Mouse (Mus musculus) liver, postnatal 0 days (tissue): Measurements from ENCODE around the gene Disp1. TPM values are rescaled to one million over a fixed set of nuclear protein-coding genes. Genes with fewer than 3 reads are reported as not detected.

ENCODE experiments used
- ATAC-seq: fragments of 200-750 bp; cut with Nextera tagmentation; 2 replicates; pipeline ENCODE4 v1.8.0; 2017; ENCODE audit warnings: mild to moderate bottlenecking, moderate library complexity
- DNase-seq: peaks from one replicate; pipeline ENCODE4 v3.0.0-alpha.2; 2016
- H3K27ac ChIP-seq: fragments of 300-500 bp; sonication (generic); 2 replicates; pipeline ENCODE4 v1.5.1; 2014; ENCODE audit warnings: antibody characterized with exemption, moderate library complexity, mild to moderate bottlenecking, low read depth
- H3K27me3 ChIP-seq: fragments of 300-500 bp; sonication (generic); 2 replicates; pipeline ENCODE4 v1.6.1; 2014; ENCODE audit warnings: low read length, control low read depth, mixed read lengths; ENCODE audit not compliant: insufficient read depth
- H3K36me3 ChIP-seq: fragments of 300-500 bp; sonication (generic); replicated peaks from 2 replicates; pipeline ENCODE4 v1.6.1; 2014; ENCODE audit warnings: mild to moderate bottlenecking, control low read depth, low read length, moderate library complexity, mixed read lengths; ENCODE audit not compliant: insufficient read depth
- H3K4me1 ChIP-seq: fragments of 300-500 bp; sonication (generic); 2 replicates; pipeline ENCODE4 v1.6.1; 2014; ENCODE audit warnings: antibody characterized with exemption, mild to moderate bottlenecking, control low read depth; ENCODE audit not compliant: insufficient read depth
- H3K4me2 ChIP-seq: fragments of 300-500 bp; sonication (generic); 2 replicates; pipeline ENCODE4 v1.6.1; 2014; ENCODE audit warnings: low read depth, mild to moderate bottlenecking, low read length, moderate library complexity, mixed read lengths
- H3K4me3 ChIP-seq: fragments of 300-500 bp; sonication (generic); 2 replicates; pipeline ENCODE4 v1.5.1; 2014; ENCODE audit warnings: low read depth, low read length
- H3K9ac ChIP-seq: fragments of 300-500 bp; sonication (generic); replicated peaks from 2 replicates; pipeline ENCODE4 v1.6.1; 2014; ENCODE audit warnings: mild to moderate bottlenecking, moderate library complexity
- H3K9me3 ChIP-seq: fragments of 300-500 bp; sonication (generic); 2 replicates; pipeline ENCODE4 v1.6.1; 2016; ENCODE audit warnings: mild to moderate bottlenecking, control low read depth, low read length, mixed read lengths
- CTCF ChIP-seq: sonication (generic); IDR thresholded peaks from 2 replicates; pipeline ENCODE4 v1.5.1; 2016; ENCODE audit warnings: antibody characterized with exemption, low read depth
- EP300 ChIP-seq: IDR thresholded peaks from 2 replicates; pipeline ENCODE4 v1.6.1; 2016; ENCODE audit warnings: antibody characterized with exemption, low read depth, mild to moderate bottlenecking
- WGBS: fragments of 180-500 bp; shearing (Covaris S2); extraction: QIAGEN DNeasy Blood & Tissue Kit; methylation state at CpG from one replicate; pipeline ENCODE4 v1.1.7; 2014; ENCODE audit not compliant: insufficient replicate concordance; 5-methylcytosine and 5-hydroxymethylcytosine counted together
- polyA plus RNA-seq: library from polyadenylated mRNA; unstranded; fragments of >200 nt; fragmentation: Nextera tagmentation; extraction: Ambion mirVana; gene quantifications from 2 replicates; pipeline ENCODE4 v1.2.1, GENCODE M21; 2015

Disp1 gene
- polyA plus RNA-seq, 1 experiment from 2014 or later, result 1.9 TPM

GRCm38 (mm10) chr1:183251818-183252217 is 30.5 kb upstream of the Disp1 start:
- no peak overlapping the region for H3K9ac ChIP-seq
- DNase-seq (no peak), ATAC-seq (no peak)
- H3K4me1 ChIP-seq, result no peaks in the 10 kb centered on the region
- no peaks in the 10 kb centered on the region for H3K27me3 ChIP-seq
- no peak overlapping the region for H3K27ac ChIP-seq
- no peak overlapping the region for H3K4me3 ChIP-seq
- H3K36me3 ChIP-seq, result no peaks in the 10 kb centered on the region
- H3K9me3 ChIP-seq, result no peaks in the 10 kb centered on the region
- no peak overlapping the region for H3K4me2 ChIP-seq
- 66% methylated on average over 2 of the region's 2 CpGs for whole genome bisulfite sequencing
- no peak for TF ChIP-seq CTCF
- no peak for TF ChIP-seq EP300

- WGBS, result 60% methylated on average over 4 of the region's 4 CpGs
- no peak overlapping the region for H3K4me2 ChIP-seq
Observed at GRCm38 (mm10) chr1:183250612-183251011, 29.3 kb upstream of the Disp1 start.

GRCm38 (mm10) chr1:183248144-183248543 is 26.8 kb upstream of the Disp1 start:
- no peak overlapping the region for H3K9ac ChIP-seq
- H3K4me2 ChIP-seq, result no peak overlapping the region
- WGBS, result 36% methylated on average over 1 of the region's 1 CpGs
- no peaks in the 10 kb centered on the region for H3K9me3 ChIP-seq
- TF ChIP-seq EP300 (peak; percentile 87), CTCF (no peak)
- no peak overlapping the region for H3K27ac ChIP-seq
- no peaks in the 10 kb centered on the region for H3K27me3 ChIP-seq
- no peak for DNase-seq
- H3K4me3 ChIP-seq, result no peak overlapping the region
- no peaks in the 10 kb centered on the region for H3K36me3 ChIP-seq
- H3K4me1 ChIP-seq, result no peaks in the 10 kb centered on the region
- no peak for ATAC-seq

More at GRCm38 (mm10) chr1:183250612-183251011, 29.3 kb upstream of the Disp1 start:
- H3K4me3 ChIP-seq, result no peak overlapping the region
- DNase-seq, result no peak
- H3K9me3 ChIP-seq, result no peaks in the 10 kb centered on the region
- no peak overlapping the region for H3K9ac ChIP-seq
- no peaks in the 10 kb centered on the region for H3K27me3 ChIP-seq
- H3K36me3 ChIP-seq, result no peaks in the 10 kb centered on the region
- H3K27ac ChIP-seq, result no peak overlapping the region
- no peaks in the 10 kb centered on the region for H3K4me1 ChIP-seq
- no peak for TF ChIP-seq EP300
- no peak for TF ChIP-seq CTCF
- ATAC-seq, result no peak

- H3K36me3 ChIP-seq, result no peaks in the 10 kb centered on the region
- H3K4me1 ChIP-seq, result no peaks in the 10 kb centered on the region
- DNase-seq, result peak; percentile 21
- ATAC-seq, result no peak
- H3K9ac ChIP-seq, result no peak overlapping the region
- no peak overlapping the region for H3K4me2 ChIP-seq
- no peak overlapping the region for H3K27ac ChIP-seq
- WGBS, result 58% methylated on average over 7 of the region's 7 CpGs
- TF ChIP-seq CTCF (peak; percentile 34), EP300 (no peak)
- H3K9me3 ChIP-seq, result no peaks in the 10 kb centered on the region
- H3K27me3 ChIP-seq, result no peaks in the 10 kb centered on the region
- no peak overlapping the region for H3K4me3 ChIP-seq
Observed at GRCm38 (mm10) chr1:183243293-183243692, 22.0 kb upstream of the Disp1 start.

GRCm38 (mm10) chr1:183237901-183238300 is 16.6 kb upstream of the Disp1 start:
- 22% methylated on average over 2 of the region's 2 CpGs for WGBS
- no peaks in the 10 kb centered on the region for H3K4me1 ChIP-seq

GRCm38 (mm10) chr1:183236460-183236859 is 15.1 kb upstream of the Disp1 start:
- DNase-seq (no peak), ATAC-seq (no peak)
- Histone ChIP-seq H3K27me3 (no peaks in the 10 kb centered on the region), H3K9me3 (no peaks in the 10 kb centered on the region), H3K4me1 (no peaks in the 10 kb centered on the region), H3K9ac (no peak overlapping the region), H3K36me3 (no peaks in the 10 kb centered on the region), H3K4me2 (no peak overlapping the region), H3K27ac (no peak overlapping the region), H3K4me3 (no peak overlapping the region)
- 76% methylated on average over 5 of the region's 5 CpGs for WGBS
- TF ChIP-seq EP300 (no peak), CTCF (no peak)

More at GRCm38 (mm10) chr1:183237901-183238300, 16.6 kb upstream of the Disp1 start:
- ATAC-seq (no peak), DNase-seq (no peak)
- Histone ChIP-seq H3K4me3 (no peak overlapping the region), H3K9me3 (no peaks in the 10 kb centered on the region), H3K27ac (no peak overlapping the region), H3K27me3 (no peaks in the 10 kb centered on the region), H3K36me3 (no peaks in the 10 kb centered on the region), H3K4me2 (no peak overlapping the region), H3K9ac (no peak overlapping the region)
- TF ChIP-seq CTCF, result peak; percentile 79
- TF ChIP-seq EP300, result no peak

GRCm38 (mm10) chr1:183233679-183234174 is 12.4 kb upstream of the Disp1 start:
- H3K4me2 ChIP-seq, result no peak overlapping the region
- H3K4me1 ChIP-seq, result no peaks in the 10 kb centered on the region
- TF ChIP-seq CTCF (no peak), EP300 (no peak)
- no peak for DNase-seq
- no peak overlapping the region for H3K4me3 ChIP-seq
- 82% methylated on average over 11 of the region's 11 CpGs for WGBS
- H3K9ac ChIP-seq, result no peak overlapping the region
- ATAC-seq, result no peak
- H3K36me3 ChIP-seq, result no peaks in the 10 kb centered on the region
- H3K27me3 ChIP-seq, result no peaks in the 10 kb centered on the region
- H3K27ac ChIP-seq, result no peak overlapping the region
- H3K9me3 ChIP-seq, result no peaks in the 10 kb centered on the region
